Mouse (Mus musculus) left cerebral cortex, postnatal 10 days (tissue): ENCODE data around the gene Nxnl1. TPM values are rescaled to one million over a fixed set of nuclear protein-coding genes. Genes with fewer than 3 reads are reported as not detected.

ENCODE experiments used
- DNase-seq, 2 experiments: peaks; one replicate each; pipeline ENCODE4 v3.0.0; 2021 to 2022; ENCODE audit warnings: low spot score in 2 of 2, mixed read lengths in 1 of 2; ENCODE audit errors: extremely low spot score in 1 of 2
- intact Hi-C: fragments of 180-260 bp; cut with DNase I; formaldehyde crosslinking; loops from one replicate; pipeline ENCODE4 v1.15.1; 2025
- total RNA-seq, 2 experiments: library from RNA; stranded (reverse); gene quantifications; 2 replicates each; pipeline ENCODE4 v1.2.3; 2021

Nxnl1 gene
- total RNA-seq: not detected

DNA sequence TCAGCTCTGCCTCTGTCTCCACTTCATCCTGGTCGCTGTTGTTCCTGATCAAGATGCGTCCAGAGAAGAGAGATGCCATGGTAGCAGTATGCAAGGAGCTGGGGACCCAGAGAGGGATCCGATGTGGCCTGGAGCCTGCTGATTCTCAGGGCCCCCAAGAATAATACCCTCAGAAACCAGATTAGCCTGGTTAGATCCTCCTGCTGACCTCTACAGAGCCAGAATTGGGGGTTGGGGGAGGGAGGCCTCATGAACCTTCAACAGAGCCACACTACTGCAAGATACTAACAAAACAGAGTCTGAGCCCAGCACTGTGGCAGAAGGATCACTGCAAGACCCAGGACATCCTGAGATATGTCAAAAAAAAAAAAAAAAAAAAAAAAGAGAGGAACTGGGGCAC, at the start of gene Nxnl1:
Gene Nxnl1 (minus strand): TSS at position 101 of the 400 bp plus-strand sequence.
- DNase-seq: no peak
- intact Hi-C loops: no loop called here

GRCm38 (mm10) chr8:71613418-71613817, 47.0 kb upstream of the Nxnl1 start:
- DNase-seq: no peak
- intact Hi-C loops: no loop called here

DNA sequence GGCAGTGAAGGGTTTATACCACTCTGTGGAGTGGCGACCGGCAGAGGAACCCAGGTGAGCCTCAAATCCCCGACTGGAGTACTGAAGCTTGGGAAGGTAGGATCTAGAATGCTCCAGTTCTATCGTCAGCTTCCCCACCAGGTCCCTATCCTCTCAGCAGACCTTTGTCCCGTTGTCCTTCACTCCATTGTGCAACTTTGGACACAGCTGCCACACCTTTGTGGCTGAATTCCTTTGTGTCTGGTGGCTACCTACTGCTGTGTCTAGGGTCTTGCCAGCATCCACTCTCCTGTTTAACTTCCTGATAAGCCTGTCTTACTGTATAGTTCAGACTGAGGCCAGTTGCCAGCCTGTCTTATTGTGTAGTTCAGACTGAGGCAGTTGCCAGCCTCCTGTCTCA, 45.7 kb upstream of the Nxnl1 start:
- DNase-seq: no peak
- intact Hi-C loops: no loop called here

DNA sequence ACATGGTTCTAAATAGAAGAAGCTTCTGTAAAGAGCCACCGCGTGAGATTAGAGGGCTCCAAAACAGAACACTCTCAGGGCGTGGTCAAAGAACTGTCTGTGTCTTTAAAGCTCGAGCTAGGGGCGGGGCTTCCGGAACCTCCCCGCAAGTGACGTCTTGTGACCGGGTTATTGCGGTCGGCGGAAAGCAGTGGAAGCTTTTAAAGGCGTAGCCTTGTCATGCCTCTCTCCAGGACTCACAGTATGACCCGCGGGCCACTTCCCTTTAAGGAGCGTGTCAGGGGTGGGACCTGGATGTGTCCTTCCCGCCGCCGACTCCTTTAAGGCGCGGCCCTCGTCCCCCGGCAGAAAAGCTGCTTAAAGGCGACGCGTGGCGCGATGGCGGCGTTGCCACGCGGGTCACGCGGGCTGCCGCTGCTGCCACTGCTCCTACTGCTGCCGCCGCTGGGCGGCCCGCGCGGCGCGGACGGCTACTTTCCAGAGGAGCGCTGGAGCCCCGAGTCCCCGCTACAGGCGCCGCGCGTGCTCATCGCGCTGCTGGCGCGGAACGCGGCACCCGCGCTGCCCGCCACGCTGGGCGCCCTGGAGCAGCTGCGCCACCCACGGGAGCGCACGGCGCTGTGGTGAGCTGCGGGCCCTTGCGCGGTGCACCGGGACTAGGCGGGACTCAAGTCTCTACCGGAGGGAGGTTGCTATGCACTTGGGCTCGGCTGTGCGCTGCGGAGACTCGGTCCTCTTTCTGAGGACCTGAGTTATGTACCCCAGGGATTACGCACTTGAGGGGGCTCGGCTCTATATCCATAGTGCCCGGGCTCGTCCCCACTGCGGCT, 44.6 kb upstream of the Nxnl1 start, which contains the start of gene Colgalt1:
Gene Colgalt1 (plus strand): TSS at position 177 of the 830 bp plus-strand sequence.
- intact Hi-C loops: no loop called here
- DNase-seq: peak; percentile 97

DNA sequence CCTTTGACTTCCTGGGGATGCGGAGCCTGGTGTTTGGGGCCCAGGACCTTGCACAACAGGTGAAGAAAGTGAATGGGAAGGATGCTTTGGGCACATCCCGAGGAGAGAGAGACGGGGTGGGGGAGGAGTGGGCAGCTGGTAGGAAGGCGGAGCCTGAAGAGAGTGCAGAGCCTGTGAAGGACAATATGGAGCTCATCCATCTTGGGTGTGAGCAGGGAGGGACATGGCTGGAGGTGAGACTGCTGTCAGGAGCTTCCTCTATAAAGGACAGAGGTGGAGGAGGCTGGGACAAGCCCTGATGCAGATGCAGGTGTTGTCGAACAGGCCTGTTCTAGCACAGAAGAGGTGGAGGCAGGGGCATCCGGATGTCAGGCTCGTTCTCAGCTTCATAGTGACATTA, 37.6 kb upstream of the Nxnl1 start:
- intact Hi-C loops: no loop called here
- DNase-seq: no peak

DNA sequence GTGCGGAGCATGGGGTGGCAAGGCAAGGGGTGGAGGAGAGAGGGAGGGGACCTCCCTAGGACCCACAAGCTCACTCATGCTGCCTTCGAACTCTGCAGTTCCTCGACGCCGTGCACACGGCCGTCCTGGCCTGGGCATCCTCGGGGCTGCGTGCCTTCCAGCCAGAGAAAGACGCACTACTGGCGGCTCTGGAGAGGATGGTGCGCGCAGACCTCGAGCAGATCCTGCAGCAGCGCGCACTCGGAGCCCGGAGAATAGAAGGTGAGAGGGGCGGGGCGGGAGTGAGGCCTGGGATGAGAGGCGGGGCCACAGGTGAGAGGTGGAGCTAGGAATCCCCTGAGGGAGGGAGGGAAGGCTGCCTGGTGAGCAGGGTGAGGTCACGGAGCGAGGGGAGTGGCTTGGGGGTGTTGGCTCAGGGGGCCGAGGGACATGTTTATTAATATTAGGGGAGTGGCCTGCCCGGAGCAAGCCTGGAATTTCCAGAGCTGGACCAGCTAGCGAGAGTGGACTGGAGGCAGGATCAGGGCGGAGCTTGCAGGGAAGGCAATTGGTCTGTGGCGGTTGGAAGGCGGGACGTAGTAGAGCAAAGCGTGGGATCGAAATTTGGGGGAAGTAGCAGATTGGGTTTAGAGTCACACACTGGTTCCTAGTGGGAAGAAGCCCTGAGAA, 36.4 kb upstream of the Nxnl1 start:
- intact Hi-C loops: no loop called here
- DNase-seq: peak in 1 of 2 experiments; percentile 70

- intact Hi-C loops: no loop called here
- peak in 1 of 2 experiments; percentile 36 for DNase-seq
Observed at GRCm38 (mm10) chr8:71601939-71602665, 35.7 kb upstream of the Nxnl1 start.

GRCm38 (mm10) chr8:71598841-71599240, 32.4 kb upstream of the Nxnl1 start:
- intact Hi-C loops: no loop called here

GRCm38 (mm10) chr8:71598375-71598774, 32.0 kb upstream of the Nxnl1 start:
- intact Hi-C loops: no loop called here
- no peak for DNase-seq

More at GRCm38 (mm10) chr8:71598841-71599240, 32.4 kb upstream of the Nxnl1 start:
- no peak for DNase-seq

GRCm38 (mm10) chr8:71597451-71597850, 31.1 kb upstream of the Nxnl1 start, which contains the start of gene Fam129c:
Gene Fam129c (plus strand): TSS chr8:71597648.
- peak in 1 of 2 experiments; percentile 20 for DNase-seq
- intact Hi-C loops: no loop called here

DNA sequence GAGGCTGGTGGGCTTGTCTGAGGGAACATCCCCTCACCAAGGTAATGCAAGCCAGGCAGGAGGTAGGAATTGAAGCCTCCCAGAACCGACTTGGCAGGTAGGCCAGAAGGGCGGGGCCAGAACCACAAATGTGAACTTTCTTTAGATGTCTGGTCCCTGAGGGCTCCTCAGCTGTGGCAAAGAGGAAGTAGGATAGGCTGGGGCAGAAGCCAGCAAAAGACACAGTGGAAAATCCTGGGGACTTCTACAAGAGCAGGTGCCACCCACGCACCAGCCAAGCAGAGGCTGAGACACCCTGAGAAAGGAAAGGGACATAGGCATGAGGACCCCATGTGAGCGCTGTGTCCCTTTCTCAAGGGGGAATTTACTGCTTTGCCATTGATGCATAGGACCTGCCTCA, 30.4 kb upstream of the Nxnl1 start:
- no peak for DNase-seq
- intact Hi-C loops: no loop called here

DNA sequence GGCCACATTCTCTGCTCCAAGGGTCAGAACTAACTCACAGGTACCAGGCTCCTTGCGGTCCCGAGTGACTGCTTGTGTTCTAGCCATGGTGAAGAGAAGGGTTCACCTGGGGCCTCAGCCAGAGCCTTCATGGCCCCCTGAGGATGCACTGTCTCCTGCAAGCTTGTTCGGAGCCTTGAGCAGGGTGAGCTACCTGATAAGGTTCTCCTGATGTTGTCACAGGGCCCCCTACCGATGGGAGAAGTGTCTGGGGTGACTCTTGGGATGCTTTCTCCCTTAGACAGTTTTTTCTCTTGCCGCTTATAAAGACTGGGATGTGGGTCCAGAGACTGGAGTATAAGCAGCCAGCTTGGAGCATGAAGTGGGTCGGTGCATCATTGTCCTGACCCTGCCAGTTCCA, 30.0 kb upstream of the Nxnl1 start:
- intact Hi-C loops: no loop called here
- peak in 1 of 2 experiments; percentile 21 for DNase-seq

DNA sequence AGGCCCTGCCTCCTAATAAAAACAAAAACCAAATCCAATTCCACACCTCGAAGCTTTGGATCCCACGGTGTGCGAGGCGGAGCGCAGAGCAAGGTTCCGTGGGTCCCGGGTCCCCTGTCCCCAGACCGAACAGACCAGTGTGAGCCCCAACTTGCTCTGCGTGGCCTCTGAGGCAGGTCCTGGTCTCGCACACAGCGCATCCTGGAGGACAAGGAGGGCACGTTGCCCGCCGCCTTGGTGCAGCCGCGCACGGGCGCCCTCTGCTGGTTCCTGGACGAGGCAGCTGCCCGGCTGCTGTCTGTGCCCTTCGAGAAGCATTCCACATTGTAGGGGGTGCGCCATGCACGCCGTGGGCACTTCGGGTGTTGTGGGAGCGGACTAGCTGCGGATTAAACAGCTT, 29.5 kb upstream of the Nxnl1 start:
- intact Hi-C loops: loop anchor here (1.0 kb wide), 1 partner anchor 35 kb away; no protein-coding TSS in a partner anchor
- DNase-seq: peak; percentile 77 to 90

DNA sequence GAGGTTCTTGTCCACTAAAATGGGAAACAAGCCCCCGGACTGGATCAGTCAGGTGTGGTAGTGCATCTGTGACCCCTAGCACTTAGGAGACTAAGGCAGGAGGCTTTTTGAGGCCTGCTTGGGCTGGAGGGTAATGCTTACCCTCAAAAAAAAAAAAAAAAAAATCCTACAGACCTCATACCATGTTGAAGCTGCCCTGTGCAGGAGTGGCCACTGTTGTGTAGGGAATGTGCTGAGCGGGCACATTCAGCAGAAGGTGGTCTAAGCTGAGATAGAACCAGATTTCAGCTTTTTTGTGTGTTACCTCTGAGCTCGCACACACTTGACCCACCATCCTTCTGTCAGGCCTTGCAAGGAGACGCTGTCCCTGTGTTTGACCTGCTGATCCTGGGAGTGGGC, 27.9 kb upstream of the Nxnl1 start:
- DNase-seq: no peak
- intact Hi-C loops: no loop called here

DNA sequence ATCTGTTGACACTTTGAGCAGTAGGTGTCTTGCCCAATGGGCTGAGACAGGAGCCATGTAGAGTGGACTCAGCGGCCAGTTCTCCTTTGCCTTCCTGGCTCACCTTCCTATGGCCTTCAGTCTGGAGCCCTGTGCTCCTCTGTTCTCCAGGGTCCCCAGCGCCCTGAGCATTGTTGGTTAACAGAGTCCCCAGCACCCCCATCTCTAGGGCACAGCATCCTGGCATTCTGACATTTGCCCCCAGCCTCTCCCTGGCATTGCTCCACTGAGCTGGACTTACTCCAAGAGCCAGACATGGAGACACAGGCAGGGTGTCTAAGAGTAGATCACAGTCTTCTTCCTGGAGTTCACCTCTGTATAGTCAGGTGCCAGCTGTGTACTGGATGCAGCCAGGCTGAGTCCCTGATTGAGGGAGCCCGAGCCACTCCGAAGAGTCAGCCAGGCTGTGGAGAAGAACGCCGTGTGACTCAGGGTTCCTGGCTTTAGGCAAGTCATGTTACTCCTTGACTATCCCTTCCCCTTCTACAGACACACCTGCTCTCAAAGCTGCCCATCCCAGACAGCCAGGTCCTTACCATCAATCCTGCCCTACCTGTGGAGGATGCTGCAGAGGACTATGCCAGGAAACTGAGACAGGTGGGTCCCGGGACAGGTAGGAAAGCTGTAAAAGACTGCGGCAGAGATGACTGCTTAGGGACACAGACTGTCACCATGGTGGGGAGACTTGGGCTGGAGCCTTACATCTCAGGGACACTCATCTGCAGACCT, 27.3 kb upstream of the Nxnl1 start:
- intact Hi-C loops: no loop called here
- DNase-seq: peak in 1 of 2 experiments; percentile 34

DNA sequence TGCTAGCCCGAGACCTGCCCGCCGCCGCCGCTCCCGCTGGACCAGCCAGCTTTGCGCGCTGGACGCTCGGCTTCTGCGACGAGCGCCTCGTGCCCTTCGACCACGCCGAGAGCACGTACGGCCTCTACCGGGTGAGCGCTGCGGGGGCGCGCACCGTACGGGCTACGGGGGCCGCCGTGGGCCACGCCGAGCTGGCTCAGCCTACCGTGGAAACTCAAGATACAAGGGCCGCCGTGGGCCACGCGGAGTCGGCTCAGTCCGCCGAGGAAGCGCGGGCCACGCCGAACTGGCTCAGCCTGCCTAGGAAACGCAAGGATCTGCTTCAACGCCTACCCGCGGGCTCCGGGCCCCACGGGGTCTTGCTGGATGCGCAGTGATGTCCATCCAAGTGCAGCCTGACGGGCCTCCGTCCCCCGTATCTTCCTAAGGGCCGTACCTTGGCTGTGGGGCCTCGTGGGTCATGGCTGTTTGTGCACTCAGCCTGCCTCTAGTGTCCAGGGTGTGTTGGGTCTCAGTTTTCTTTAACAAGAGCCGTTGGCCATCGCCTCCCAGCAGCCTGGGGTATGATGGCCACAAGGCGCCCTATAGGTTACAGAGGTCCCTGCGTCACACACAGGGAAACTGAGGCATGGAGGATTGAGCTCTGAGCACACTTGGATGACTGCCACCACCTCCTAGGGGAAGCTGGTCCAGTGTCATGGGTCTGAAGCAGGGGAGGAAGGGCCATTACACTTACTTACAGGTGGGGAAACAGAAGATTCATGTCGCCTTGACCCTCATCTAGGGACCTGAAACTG, 26.2 kb upstream of the Nxnl1 start:
- DNase-seq: peak; percentile 73 to 86
- intact Hi-C loops: no loop called here

GRCm38 (mm10) chr8:71591471-71592373, 25.3 kb upstream of the Nxnl1 start, which contains the start of gene Pgls:
Gene Pgls (plus strand): TSS chr8:71592176.
- peak; percentile 94 to 97 for DNase-seq
- intact Hi-C loops: no loop called here
